In the genomic region with DNA sequence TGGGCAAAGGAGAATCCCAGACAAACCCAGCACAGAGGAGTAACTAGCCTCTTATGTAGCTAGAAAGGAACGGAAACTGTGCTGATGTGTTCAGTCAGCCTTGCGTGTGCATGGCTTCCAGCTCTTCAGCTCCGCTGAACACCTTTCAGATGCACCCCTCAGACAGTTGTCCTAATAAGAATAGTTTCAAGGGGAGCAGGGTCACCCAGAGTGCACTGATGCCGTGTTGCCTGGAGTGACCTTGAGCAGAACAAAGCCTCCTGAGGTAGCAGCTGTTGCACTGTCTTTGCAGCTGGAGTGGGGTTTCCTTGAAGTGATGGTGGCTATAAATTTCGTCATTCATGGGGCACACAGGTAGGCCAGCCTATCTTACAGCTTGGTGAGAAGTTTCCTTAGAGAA, we compare ENCODE assay signal across 17 mouse cellular contexts. TPM values are rescaled to one million over a fixed set of nuclear protein-coding genes. Genes with fewer than 3 reads are reported as not detected.
DNase-seq lines count a peak whose midpoint lies in the region; ATAC-seq and TF ChIP-seq lines count a peak whose summit lies in the region.
"Had no signal": no experiment of that assay in that cellular context is flagged by ENCODE, and none has a peak within 500 bp of the region (broad histone marks: within the 10 kb centered on the region; RNA-seq: fewer than 3 reads in every experiment).

No protein-coding gene starts in this region.

- H3K9ac ChIP-seq in midbrain, embryonic 12.5 days (replicated peaks) = no peak overlapping the region
- no peak overlapping the region for H3K9ac ChIP-seq in midbrain, embryonic 13.5 days (replicated peaks)
- no peak overlapping the region for H3K9ac ChIP-seq in hindbrain, embryonic 11.5 days (ENCODE audit: low read depth, low read length)
- H3K9ac ChIP-seq: embryonic facial prominence, embryonic 13.5 days; forebrain, embryonic 13.5 days; limb, embryonic 13.5 days; neural tube, embryonic 12.5 days had no signal

- H3K4me2 ChIP-seq in midbrain, embryonic 12.5 days (replicated peaks) = no peak overlapping the region
- no peak overlapping the region for H3K4me2 ChIP-seq in midbrain, embryonic 13.5 days (replicated peaks)
- H3K4me2 ChIP-seq in hindbrain, embryonic 11.5 days (replicated peaks; ENCODE audit: low read depth, low read length) = no peak overlapping the region
- H3K4me2 ChIP-seq: embryonic facial prominence, embryonic 13.5 days; forebrain, embryonic 13.5 days; limb, embryonic 13.5 days; neural tube, embryonic 12.5 days had no signal

- no peaks in the 10 kb centered on the region for H3K9me3 ChIP-seq in midbrain, embryonic 12.5 days
- H3K9me3 ChIP-seq in midbrain, embryonic 13.5 days = no peaks in the 10 kb centered on the region
- H3K9me3 ChIP-seq in hindbrain, embryonic 11.5 days (ENCODE audit: control insufficient read depth, low read length) = no peaks in the 10 kb centered on the region
- H3K9me3 ChIP-seq: embryonic facial prominence, embryonic 13.5 days; forebrain, embryonic 13.5 days; limb, embryonic 13.5 days; neural tube, embryonic 12.5 days had no signal

- no peak overlapping the region for H3K4me3 ChIP-seq in gastrocnemius, adult 2 months
- H3K4me3 ChIP-seq in midbrain, embryonic 12.5 days = no peak overlapping the region
- no peak overlapping the region for H3K4me3 ChIP-seq in midbrain, embryonic 13.5 days (replicated peaks)
- H3K4me3 ChIP-seq in brown adipose tissue, adult 24 weeks (ENCODE audit: insufficient read depth, low read depth, low read length) = no peak overlapping the region
- no peak overlapping the region for H3K4me3 ChIP-seq in hindbrain, embryonic 11.5 days (ENCODE audit: low read depth, low read length)
- H3K4me3 ChIP-seq: embryonic facial prominence, embryonic 13.5 days; forebrain, embryonic 13.5 days; limb, embryonic 13.5 days; neural tube, embryonic 12.5 days had no signal

- H3K27ac ChIP-seq in gastrocnemius, adult 2 months = peak overlapping the region; percentile 8; the same call in 1 of the 2 replicates
- H3K27ac ChIP-seq in midbrain, embryonic 12.5 days (replicated peaks) = peak overlapping the region; percentile 46
- no peak overlapping the region for H3K27ac ChIP-seq in midbrain, embryonic 13.5 days
- peak overlapping the region; percentile 11; the same call in 1 of the 2 replicates for H3K27ac ChIP-seq in brown adipose tissue, adult 24 weeks (replicated peaks; ENCODE audit: low read depth, low read length)
- H3K27ac ChIP-seq in hindbrain, embryonic 11.5 days (ENCODE audit: low read depth, low read length) = no peak overlapping the region
- H3K27ac ChIP-seq: embryonic facial prominence, embryonic 13.5 days; forebrain, embryonic 13.5 days; limb, embryonic 13.5 days; neural tube, embryonic 12.5 days had no signal

- H3K27me3 ChIP-seq in midbrain, embryonic 12.5 days = no peaks in the 10 kb centered on the region
- H3K27me3 ChIP-seq in midbrain, embryonic 13.5 days = no peaks in the 10 kb centered on the region
- H3K27me3 ChIP-seq in hindbrain, embryonic 11.5 days (ENCODE audit: control insufficient read depth, insufficient read depth, low read length) = no peaks in the 10 kb centered on the region
- H3K27me3 ChIP-seq: embryonic facial prominence, embryonic 13.5 days; forebrain, embryonic 13.5 days; limb, embryonic 13.5 days; neural tube, embryonic 12.5 days had no signal

- ATAC-seq in midbrain, embryonic 12.5 days (ENCODE audit: low FRiP score, low read depth) = no peak
- ATAC-seq in midbrain, embryonic 13.5 days = no peak
- ATAC-seq in hindbrain, embryonic 11.5 days (ENCODE audit: low FRiP score) = no peak
- ATAC-seq: forebrain, embryonic 13.5 days; midbrain, embryonic 16.5 days had no signal

- WGBS in midbrain, embryonic 12.5 days = 61% methylated on average over 5 of the region's 5 CpGs
- WGBS in midbrain, embryonic 13.5 days = 54% methylated on average over 5 of the region's 5 CpGs
- 64% methylated on average over 5 of the region's 5 CpGs for WGBS in hindbrain, embryonic 11.5 days

- no peak for TF ChIP-seq CTCF in gastrocnemius, adult 2 months (IDR thresholded peaks at IDR 0.05)

- DNase-seq in gastrocnemius, adult 2 months = no peak
- DNase-seq in gastrocnemius, postnatal 25 days = no peak
- DNase-seq in retina, postnatal 1 day = peak; percentile 61
- DNase-seq in adrenal gland, postnatal 25 days = no peak
- no peak for DNase-seq in hindbrain, embryonic 11.5 days (ENCODE audit: low spot score)
- DNase-seq: cerebellum, adult 8-10 months; kidney, postnatal 14 days; layer of hippocampus, postnatal 36 days; lung, adult 18-20 months had no signal

- peaks cover 8% of the 10 kb centered on the region; the same call in 1 of the 2 replicates for H3K4me1 ChIP-seq in midbrain, embryonic 12.5 days
- H3K4me1 ChIP-seq in midbrain, embryonic 13.5 days (replicated peaks) = peaks cover 14% of the 10 kb centered on the region
- H3K4me1 ChIP-seq in brown adipose tissue, adult 24 weeks (ENCODE audit: control insufficient read depth, insufficient read depth, insufficient read length, low read length) = peaks cover 10% of the 10 kb centered on the region
- no peaks in the 10 kb centered on the region; the same call in 1 of the 2 replicates for H3K4me1 ChIP-seq in hindbrain, embryonic 11.5 days (replicated peaks; ENCODE audit: control insufficient read depth, insufficient read depth, low read length)

- no peaks in the 10 kb centered on the region for H3K36me3 ChIP-seq in midbrain, embryonic 12.5 days
- H3K36me3 ChIP-seq in midbrain, embryonic 13.5 days = no peaks in the 10 kb centered on the region
- no peaks in the 10 kb centered on the region for H3K36me3 ChIP-seq in hindbrain, embryonic 11.5 days (ENCODE audit: control insufficient read depth, insufficient read depth, low read length)
- H3K36me3 ChIP-seq: neural tube, embryonic 12.5 days had no signal

- intact Hi-C loops in gastrocnemius, adult 2 months (cut with DNase I) = no loop called here

RNA-seq across cellular contexts. Expression of a gene that starts 46.0 kb away (rescaled TPM):
- total RNA-seq in gastrocnemius, adult 2 months (2021) = 10 to 100 TPM; 13.1 to 13.2 TPM
- total RNA-seq in gastrocnemius, postnatal 25 days (2021) = 10 to 100 TPM; 11.8 to 13.0 TPM
- polyA plus RNA-seq in midbrain, embryonic 12.5 days (2016; fragmentation: Nextera tagmentation; extraction: Ambion mirVana) = 35.1 and 37.5 TPM in 2 replicates
- polyA plus RNA-seq in midbrain, embryonic 13.5 days (2015; fragmentation: Nextera tagmentation; extraction: Ambion mirVana) = 29.3 and 29.6 TPM in 2 replicates
- 6.7 and 7.4 TPM in 2 replicates for polyA plus RNA-seq in brown adipose tissue, adult 24 weeks (2012; ENCODE audit: insufficient read depth, insufficient read length, missing spikeins)
- 37.9 and 51.1 TPM in 2 replicates for total RNA-seq in adrenal gland, postnatal 25 days (2021)
- 37.0 and 39.0 TPM in 2 replicates for polyA plus RNA-seq in hindbrain, embryonic 11.5 days (2014; fragmentation: Nextera tagmentation; extraction: Ambion mirVana)

Comparison
In these comparisons a context has a peak if more than half of its experiments do, and no peak if none do; other contexts are left out.
1. H3K27ac ChIP-seq: peak in gastrocnemius, adult 2 months (single experiment), midbrain, embryonic 12.5 days (single experiment) and brown adipose tissue, adult 24 weeks (single experiment); none in midbrain, embryonic 13.5 days (single experiment) and hindbrain, embryonic 11.5 days (single experiment).